Mouse (Mus musculus) cerebellum, adult 2 months (tissue): ENCODE measurements around the gene Commd7.

ENCODE experiments used
- CTCF ChIP-seq: fragments of 200-500 bp; IDR thresholded peaks from 2 replicates; pipeline ENCODE4 v1.5.1; 2011; ENCODE audit warnings: low read depth, mild to moderate bottlenecking, control low read depth, low read length, moderate library complexity, borderline replicate concordance; ENCODE audit not compliant: insufficient read depth
- POLR2A ChIP-seq: fragments of 200-500 bp; IDR thresholded peaks from 2 replicates; pipeline ENCODE4 v1.6.1; 2011; ENCODE audit warnings: low read length, control low read depth, borderline replicate concordance; ENCODE audit not compliant: insufficient read depth

GRCm38 (mm10) chr2:153631976-153632870, at the start of gene Commd7:
- no peak for TF ChIP-seq CTCF
- peak; percentile 67 for TF ChIP-seq POLR2A
